Mouse (Mus musculus): ENCODE measurements at regions not wholly inside any gene's neighbourhood (a gene's known extent, or its start where the extent isn't known, plus 50 kb on each side); places are given as distances from the start of the nearest gene placed in this dataset.
A peak's percentile ranks its signal among the peaks of the same experiment; 100 is the strongest.

DNA sequence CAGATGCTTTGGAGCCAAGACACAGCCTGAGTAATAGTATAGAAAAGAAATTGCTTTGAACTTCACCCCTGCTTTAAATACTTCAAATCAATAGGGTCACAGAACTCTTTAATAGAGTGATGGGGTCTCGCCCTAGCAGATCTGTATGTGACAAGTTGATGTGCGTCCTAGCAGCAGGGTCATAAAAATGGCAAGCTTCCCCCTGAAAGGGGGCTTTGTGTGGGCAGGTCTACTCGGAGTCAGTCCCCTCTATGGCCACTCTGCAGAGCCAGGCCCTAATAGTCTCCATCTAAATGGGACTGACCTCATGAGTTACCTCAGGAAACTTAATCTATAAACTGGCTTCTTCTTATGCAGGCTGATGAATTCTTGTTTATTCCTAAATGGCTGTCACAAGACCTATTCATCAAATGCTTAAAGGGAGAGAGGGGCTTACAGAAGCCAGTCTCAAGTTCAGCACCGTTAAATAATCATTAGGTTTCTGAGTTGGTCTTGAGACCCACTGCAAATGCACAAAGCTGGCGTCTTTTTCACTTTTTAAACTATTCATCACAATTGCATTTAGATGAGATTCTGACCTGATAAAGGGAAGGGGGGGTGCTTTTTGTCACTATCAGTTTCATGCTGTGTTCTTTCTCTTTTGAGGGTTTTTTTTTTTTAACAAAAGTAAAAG, 457.0 kb upstream of the Fam92a start:
- no peak for DNase-seq (ENCODE audit: low spot score)

DNA sequence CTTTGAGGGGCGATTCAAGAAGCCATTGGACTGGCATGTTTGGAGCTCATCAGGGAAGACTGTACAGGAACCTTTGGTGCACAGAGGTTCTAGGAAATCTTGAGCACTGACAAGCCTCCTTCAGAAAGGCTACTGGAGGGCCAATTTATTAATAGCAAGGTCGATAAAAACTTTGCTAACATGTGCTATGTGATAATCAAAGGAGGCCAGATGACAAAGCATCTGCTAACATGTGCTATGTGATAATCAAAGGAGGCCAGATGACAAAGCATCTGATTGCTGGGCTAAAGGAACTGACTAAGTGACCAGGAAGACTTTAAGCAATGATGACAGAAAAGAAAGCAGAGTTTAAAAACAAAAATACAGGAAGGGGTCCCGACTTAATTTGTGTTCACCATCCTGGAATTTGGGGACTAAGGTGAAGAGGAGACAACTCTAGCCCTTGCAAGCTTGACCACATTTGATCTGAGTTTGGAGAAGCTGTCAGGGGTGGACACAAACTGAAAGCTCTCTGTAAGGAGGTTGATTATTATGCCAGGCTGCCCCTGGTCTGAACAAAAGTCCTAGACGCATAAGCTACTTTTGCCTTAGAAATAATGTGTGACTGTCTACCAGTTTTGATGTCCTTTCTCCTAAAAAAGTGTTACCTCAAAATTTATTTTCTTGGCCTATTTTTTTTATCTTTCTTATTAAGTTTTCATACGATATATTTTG, 455.5 kb upstream of the Fam92a start:
- DNase-seq (ENCODE audit: low spot score): no peak

DNA sequence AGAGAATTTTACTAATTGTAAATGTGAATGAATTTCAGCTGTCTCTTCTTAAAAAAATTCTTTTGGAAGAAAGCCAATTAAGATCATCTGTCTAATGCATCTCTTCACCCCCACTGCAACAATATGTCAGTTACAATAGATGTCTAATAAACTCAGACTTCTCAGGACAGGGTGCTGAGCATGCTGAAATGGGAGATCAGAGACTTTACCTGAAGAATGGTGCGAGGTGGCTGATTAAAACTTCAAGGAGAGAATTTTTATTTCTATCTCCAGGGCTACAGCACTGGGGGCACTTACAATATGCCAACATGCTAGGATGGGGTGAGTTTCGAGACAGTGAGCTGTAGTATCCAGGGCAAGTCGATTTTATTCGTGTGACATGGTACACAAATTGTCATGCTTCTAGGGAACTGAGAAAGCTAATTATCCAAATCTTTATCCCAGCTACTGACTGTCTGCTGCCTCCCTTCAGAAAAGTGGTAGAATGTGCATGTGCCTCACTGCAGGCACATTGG, 449.0 kb upstream of the Fam92a start:
- no peak for DNase-seq (ENCODE audit: low spot score)

DNA sequence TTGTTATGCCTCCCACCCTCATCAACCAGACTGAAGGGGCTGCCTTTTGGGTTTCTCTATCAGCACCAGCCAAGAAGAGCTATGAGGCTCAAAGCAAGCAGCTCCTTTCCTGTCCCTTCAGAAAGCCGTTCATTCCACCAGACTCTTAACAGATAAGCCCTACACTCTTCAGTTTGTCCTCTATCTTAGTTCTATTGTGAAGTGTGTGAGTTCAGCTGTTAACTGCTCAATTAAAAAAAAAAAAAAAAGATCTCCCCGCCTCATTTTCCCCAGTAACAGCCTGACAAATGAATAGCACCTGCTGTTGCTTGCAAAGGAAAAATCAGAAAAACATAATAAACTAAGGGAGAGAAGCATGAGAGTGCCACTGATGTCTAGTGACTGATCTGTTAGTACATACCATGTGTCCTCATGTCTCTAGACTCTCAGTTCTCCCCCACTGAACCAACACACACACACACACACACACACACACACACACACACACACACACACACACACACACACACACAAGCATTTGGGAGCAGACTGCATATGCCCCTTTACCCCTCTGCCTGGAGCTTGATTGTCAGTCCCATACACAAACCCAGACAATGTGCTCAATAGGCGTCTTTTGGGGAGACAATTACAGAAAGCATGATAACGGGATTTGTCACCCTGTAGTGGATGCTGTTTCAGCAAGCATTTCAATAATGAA, 448.4 kb upstream of the Fam92a start:
- DNase-seq (ENCODE audit: low spot score): no peak

DNA sequence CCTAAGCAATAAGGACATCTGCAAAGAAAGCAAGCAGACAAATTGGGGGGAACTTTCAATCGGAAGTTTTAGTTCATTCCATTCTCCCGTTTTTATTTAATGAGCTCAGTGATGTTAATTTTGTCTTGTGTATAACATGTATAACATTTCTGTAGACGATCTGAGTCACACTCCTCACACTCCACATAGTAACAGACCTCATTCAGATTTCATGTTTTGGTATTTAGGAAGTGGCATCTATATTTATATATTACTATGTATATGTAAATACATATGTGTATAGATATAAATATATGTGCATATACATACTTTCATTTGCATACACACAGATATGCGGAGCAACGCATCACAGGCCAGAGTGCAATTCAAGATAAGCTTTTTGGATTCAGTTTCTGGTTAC, 444.9 kb upstream of the Fam92a start:
- no peak for DNase-seq (ENCODE audit: low spot score)

DNA sequence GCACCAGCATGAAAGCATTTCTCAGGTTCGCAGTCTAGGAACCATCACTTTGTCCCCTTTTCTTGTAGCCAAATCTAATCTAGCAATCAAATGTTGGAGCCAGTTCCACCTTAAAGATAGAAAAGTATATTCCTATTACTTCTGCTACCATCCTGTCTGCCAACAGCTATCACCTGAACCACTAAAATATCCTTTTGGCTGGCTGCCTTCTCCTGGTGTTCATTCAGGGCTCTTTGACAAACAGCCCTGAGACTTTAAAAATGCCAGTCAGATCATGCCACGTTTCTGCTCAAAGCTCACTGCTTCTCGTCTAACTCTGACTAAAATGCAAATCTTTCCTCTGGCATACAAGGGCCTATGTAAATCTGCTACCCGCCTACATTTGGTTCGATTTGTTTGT, 439.7 kb upstream of the Fam92a start:
- DNase-seq (ENCODE audit: low spot score): no peak

DNA sequence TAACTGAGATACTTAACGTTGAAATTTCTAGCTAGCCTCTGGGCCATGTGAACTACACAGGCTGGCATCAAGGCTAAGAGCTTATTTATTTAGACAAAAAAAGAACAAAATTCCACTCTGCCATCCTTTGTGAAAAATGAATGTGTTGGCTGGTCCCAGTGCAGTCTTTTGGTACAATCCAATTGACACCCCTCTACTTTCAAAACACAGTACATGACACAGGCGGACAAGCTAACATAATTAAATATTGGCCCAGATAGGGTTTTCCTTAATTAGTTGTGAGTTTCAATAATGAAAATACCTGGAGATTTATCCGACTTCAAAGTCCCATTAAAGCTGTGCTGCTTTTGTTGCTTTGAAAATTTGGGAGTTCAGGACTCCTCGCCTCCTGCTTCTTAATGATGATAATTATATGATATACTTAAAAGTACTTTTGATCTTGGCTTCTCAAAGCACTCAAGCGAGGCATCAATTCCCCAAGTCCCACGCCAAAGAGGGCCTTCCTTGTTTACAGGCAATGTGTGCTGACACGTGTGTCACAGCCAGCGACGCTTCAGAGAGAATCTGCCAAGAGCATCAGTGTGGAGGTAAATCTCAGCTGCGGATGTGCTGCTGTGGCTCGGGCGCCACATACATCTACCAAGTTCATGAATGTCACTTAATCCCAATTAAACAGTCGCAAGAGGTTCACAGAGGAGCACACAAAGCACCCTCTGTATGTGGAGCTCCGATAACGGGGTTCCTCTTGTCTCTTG, 429.5 kb upstream of the Fam92a start:
- no peak for DNase-seq (ENCODE audit: low spot score)

DNA sequence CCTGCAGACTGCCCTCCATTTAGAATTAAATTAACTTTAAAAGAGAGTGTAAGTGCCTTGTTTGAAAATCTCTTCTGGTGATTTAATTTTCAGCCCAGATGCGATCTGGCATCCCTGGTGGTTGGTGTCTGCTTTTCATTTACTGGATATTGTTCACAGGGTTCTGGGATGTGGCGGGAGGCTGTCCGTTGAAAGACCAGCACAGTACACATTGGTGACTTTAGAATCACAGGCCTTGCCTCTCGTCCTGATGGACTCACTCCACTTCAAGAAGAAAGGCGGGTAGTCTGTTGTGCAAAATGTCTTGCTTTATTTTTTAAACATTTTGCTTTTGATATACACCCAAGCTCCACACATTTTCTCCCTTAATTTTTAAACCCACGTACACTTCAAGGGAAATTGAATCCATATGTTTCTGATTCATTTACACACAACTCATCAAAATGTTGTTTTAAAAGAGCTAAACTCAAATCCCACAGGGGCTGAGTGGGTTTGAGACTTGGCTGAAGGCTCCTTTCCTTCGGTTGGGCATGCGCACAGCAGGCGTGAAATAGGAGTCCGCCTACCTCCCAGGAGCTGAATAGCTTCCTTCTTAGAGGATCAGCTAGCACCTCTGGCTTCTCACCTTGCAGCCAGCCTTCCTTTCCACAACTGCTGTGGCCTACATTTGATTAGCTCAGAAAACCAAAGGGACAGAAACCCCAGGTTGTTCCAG, 424.1 kb upstream of the Fam92a start:
- no peak for DNase-seq (ENCODE audit: low spot score)

DNA sequence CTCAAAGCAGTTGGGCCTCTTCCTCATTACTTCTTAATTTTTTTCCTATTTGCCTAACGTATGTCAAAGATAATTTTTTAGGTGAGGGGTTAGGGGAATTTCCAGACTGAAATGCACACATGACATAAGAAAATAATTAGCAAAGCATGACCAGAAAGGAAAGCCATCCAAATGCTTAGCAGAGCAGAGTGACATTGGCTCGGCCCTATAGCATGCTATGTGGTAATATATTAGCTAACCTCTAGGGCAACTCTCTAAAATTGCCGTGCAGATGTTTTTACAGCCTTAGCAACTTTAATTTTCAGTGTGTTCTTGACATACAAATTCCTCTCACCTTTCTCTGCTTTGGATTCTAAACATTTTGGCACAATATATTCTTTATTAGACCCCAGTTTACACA, 421.2 kb upstream of the Fam92a start:
- DNase-seq (ENCODE audit: low spot score): no peak

DNA sequence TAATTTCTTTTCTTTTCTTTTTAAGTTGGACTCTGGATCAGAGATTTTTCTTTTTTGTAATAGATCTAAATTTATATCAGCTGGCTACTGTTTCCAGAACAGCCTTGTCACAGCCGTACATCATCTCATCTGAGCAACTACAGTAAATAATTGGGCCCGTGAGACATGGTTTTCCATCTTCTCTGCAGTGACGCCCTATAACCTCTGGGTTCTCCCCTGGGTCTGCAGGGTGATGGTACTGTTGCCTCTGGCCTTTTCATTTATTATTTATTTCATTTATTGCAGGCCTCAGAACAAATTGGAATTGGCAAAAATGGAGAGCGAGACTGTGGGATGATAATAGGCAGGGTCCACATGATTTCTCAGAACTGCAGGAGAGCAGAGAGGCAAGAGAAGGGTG, 406.3 kb upstream of the Fam92a start:
- DNase-seq (ENCODE audit: low spot score): no peak

DNA sequence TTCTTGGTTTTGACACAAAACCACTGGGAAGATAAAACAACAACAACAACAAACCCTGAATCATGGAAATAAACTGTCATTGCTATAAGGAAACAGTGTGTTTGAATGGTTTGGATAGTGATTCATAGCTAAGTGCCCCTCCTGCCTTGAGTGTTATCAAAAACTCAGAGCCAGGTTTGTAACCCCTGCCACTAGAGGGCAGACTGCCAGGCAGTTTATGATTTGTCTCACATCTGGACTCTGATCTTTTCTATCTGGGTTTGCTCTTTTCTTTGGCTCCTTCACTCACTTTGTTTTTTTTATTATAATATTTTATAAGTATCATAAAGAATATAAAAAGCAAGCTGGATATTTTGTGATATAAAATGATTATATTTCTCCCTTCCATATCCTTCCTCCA, 400.1 kb upstream of the Fam92a start:
- peak; percentile 14 for DNase-seq (ENCODE audit: low spot score)

DNA sequence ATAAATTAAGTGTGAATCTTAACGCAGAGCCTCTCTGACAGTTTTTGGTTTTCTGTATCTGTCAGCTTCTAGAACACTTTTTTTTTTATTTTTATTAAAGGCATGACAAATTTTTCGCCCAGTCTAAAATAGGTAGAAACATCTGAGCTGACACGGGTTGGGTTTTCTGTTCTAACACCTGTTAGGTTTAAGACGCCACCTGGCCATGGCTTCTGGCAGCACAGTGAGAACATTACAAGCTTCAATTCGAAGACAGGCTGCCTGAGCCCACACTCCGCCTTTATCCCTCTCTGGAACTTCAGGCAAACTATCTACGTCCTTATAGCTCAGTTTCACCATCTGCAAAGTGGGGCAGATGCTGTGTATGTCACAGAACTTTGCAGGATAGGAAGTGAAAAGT, 398.9 kb upstream of the Fam92a start:
- DNase-seq (ENCODE audit: low spot score): no peak

DNA sequence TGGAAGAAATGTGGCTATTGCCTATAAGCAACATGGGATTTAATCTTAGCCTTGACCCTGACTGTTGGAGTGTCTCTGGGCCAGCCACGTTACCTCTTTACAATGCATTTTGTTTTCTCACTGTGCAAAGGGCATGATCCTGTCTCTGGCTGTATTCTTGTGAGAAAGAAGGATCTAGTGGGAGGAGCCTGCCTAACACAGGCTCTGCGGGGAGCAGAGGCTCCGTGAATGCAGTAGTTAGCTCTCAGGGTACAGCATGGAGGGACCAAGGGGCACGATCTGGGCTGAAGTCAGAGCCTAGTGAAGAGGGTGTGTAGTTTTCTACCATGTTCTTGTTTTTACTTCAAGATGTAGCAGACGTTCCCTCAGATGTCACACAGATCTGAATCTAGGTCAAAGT, 395.8 kb upstream of the Fam92a start:
- DNase-seq (ENCODE audit: low spot score): no peak

DNA sequence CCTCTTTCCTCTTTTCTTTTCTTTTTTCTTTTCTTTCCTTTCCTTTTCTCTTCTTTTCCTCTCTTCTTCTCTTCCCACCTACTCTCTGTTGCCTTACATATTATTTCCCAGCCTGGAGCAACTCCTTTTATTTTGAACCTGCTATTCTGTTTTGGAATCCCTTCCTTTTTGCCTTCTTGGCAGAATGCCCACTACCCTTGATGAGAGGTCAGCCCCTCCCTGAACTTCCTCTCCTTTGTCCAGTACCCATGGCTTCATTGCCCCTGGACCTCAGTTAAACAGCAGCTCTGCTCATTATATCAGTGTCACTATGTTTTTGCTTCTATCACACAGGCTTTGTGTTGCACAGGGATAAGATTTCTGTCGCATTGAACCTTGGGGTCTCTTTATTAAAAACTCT, 391.2 kb upstream of the Fam92a start:
- no peak for DNase-seq (ENCODE audit: low spot score)

DNA sequence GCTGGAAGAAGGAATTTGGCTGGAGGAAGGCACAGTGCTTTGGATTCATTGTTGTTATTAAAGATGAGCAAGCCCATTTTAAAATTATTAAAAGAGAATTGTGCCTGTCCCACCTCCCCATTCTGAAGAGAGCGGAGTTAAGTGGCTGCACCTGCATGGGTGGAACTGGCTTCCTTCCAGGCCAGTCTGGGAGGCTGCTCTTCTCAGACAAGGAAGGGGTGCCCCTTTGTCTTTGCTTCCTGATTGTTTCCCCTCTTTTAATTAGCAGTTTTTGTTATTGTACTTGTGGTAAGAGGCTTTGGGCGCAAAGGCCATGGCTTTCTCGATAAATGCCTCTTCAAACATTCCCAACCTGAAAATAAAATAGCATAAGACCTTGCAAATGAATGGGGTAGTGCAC, 388.7 kb upstream of the Fam92a start:
- no peak for DNase-seq (ENCODE audit: low spot score)

DNA sequence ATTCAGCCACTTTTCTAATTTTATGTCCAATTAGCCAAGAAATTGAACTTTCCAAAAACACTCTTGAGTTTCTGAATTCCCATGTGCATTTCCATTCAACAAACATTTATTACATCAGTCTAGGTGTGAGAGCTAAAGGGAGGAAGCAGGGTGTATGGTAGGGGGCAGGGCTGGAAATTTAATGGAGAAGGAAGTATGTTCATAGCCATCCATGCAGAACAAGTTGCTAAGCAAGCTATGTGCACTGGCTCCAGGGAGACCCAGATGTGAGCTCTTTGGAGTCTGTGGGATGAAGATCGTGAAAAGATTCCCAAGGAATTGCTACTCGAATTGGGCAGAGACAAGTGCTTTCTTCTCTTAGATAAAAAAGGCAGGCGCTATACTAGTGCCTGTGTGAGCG, 388.2 kb upstream of the Fam92a start:
- DNase-seq (ENCODE audit: low spot score): no peak

DNA sequence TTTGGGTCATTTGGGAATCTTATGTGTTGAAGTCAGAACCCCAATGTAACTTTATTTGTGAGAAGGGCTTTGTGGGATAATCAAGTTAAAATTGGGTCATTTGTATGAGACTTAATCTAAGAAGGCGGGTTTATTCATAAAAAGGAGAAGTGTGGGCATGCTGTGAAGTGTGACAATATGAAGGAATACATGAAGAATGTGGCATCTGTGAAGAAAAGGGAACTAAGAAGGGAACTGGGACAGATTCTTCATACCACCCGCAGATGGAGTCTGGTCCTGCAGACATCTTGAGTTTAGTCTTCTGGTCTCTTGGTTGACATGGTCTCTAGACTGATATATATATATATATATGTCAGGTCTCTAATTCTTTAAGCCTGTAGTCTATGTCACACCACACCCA, 385.3 kb upstream of the Fam92a start:
- no peak for DNase-seq (ENCODE audit: low spot score)

DNA sequence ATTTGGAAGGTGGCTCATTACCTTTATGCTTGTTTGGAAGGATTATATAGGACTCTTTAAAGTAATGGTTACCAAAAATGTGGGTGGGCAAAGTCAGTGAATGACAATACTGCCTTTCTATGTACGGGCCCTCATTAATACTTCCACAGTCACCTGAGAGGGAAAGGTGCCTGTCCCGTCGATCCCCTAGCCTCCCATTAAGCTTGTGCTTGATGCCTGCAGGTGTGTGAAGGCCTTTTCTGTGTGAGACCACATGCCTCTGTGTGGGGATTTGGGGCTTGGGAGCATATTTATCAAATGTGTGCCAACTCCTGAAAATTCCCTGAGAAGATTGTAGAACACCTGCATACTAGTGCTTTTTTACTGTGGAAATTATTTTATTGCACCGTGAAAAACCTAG, 377.4 kb upstream of the Fam92a start:
- DNase-seq (ENCODE audit: low spot score): no peak

DNA sequence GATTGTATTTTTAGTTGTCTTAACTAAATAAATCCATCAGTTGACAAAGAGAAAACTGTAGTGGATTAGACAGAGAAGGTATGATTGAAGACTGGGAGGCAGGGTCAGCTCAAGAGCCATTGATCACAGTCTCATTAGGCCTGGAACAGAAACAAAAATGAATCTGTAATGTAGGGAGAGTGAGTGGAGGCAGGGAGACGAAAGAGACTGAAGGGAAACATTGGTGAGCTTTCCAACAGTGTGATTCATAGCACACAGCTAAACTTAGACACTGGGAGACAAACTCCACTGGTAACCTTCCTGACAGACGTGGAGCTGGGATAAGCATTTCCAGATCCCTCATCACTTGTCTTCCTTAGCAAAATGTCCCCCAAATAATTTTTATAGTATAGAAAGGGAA, 372.1 kb upstream of the Fam92a start:
- DNase-seq (ENCODE audit: low spot score): no peak

DNA sequence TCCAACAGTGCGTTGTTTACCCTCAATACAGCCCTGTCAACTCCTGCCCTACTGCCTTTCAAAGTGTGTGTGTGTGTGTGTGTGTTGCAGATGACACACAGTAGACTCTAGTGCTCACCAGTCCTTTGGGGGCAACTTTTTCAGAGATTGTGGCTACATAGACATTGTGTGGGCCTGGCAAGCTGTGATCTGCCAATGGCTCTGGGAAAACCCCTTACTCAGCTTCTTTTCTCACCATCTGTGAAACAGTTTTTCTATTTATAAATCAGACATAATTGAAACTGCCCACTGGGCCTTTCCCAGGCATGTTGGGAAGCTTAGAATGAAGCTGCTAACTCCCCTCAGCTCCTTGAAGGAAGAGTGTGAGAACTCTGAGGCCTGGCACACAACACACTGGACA, 369.7 kb upstream of the Fam92a start:
- no peak for DNase-seq (ENCODE audit: low spot score)

DNA sequence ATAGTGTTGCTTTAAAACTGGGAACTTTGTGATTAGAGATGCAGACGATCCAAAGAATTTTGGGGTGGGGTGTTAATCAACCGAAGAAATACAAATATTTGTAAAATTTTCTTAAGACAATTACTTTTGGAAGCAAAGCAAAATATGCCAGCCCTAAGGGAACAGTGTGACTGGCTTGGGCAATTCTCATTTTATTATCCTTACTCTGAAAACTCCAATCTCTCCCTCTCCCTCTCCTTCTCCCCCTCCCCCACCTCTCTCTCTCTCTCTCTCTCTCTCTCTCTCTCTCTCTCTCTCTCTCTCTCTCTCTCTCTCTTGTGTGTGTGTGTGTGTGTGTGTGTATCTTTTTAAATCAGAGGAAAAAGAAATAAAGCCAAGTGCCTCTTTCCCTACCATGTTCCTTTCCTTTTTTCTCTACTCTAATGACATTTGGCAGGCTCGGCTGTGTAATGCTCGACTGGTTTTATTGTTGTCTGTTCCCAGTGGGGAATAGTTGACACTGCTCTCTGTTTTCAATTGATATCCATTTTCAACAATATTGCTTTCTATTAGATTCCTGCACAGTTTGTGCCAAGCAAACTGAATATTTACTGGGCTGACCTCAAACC, 367.5 kb upstream of the Fam92a start:
- DNase-seq (ENCODE audit: low spot score): no peak

Data from urinary bladder, postnatal 14 days (tissue).